Mouse (Mus musculus): Measurements from ENCODE around the gene Rnf31.

DNA sequence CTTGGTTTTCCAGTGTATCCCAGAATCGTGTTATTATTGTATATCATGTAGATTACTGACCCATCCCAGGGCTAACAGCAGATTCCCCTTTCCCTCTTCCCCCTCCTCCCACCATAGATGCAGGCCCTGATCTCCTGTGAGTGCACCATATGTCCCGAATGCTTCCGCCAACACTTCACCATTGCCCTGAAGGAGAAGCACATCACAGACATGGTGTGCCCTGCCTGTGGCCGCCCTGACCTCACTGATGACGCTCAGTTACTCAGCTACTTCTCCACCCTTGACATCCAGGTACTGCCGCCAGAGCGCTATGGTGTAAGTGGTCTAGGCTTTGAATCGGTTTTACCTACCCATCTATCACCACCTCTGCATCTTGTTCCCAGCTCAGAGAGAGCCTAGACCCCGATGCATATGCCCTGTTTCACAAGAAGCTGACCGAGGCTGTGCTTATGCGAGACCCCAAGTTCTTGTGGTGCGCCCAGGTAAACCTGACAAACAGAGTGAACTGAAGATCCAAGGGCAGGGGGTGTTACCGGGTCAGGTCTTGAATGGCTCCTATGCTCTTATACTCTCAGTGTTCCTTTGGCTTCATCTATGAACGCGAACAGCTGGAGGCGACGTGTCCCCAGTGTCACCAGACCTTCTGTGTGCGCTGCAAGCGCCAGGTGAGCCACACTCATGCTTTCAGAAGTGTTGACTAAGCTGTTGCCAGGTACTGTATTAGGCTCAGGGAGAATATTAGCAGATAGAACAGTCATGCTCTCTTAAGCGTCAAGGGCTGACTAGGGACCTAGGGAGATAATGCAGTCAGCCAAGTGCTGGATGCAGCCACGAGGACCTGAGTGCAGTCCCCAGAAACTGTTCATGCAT is 7.2 kb downstream of the Rnf31 start:
- TF ChIP-seq CTCF (IDR thresholded peaks at IDR 0.05; ENCODE audit: borderline replicate concordance, insufficient read depth, low read length), result no peak
- TF ChIP-seq POLR2A (IDR thresholded peaks at IDR 0.05; ENCODE audit: low read depth, low read length), result no peak
